Mouse (Mus musculus): ENCODE measurements around the gene Casp14.

Casp14 gene

GRCm38 (mm10) chr10:78718056-78718455 is at the start of gene Casp14:
Gene Casp14 (minus strand): TSS chr10:78718294.
- in situ Hi-C loops (cut with MboI, MseI), result no loop called here

GRCm38 (mm10) chr10:78765570-78765969 is 47.5 kb upstream of the Casp14 start:
- in situ Hi-C loops (cut with MboI, MseI), result loop anchor here (5.0 kb wide), 1 partner anchor 357 kb away; no protein-coding TSS in a partner anchor

- in situ Hi-C loops (cut with MboI, MseI), result no loop called here
These were observed 37.9 kb upstream of the Casp14 start for GRCm38 (mm10) chr10:78756021-78756420.

DNA sequence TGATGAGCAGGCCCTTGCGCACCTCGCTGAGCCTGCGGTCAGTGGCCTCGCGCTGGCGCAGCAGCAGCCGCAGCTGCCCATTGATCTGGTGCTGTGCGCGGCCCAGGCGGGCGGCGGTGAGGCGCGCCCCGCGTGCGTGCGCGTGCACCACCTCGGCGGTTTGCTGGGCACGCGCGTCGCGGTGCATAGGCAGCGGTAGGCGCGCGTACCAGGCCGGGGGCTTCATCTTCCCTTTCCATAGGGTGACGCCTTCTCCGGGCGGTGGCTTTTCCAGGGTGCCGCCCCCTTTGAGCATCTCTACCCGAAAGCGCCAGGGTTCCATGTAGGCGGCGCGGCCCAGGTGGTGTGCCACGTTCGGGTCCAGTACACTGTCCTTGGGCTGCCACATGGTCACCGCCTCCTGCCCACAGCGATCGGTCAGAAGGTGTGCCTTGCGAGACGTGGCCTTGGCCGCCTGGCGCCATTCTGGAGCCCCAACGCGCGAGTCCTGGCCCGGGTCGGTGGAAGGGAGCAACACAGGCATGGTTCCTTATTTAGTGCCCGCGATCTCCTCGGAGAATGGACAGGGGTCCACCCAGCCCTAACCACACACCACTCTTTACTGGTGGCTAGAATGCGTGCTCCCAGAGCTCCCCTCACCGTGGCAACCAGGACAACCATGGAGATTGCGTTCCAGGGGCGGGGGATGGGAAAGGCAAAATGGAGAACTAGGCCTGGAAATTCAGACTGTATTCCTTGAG is 34.5 kb upstream of the Casp14 start, which contains the start of gene Ccdc105:
Gene Ccdc105 (minus strand): TSS at position 614 of the 740 bp plus-strand sequence.
- in situ Hi-C loops (cut with MboI, MseI), result no loop called here

DNA sequence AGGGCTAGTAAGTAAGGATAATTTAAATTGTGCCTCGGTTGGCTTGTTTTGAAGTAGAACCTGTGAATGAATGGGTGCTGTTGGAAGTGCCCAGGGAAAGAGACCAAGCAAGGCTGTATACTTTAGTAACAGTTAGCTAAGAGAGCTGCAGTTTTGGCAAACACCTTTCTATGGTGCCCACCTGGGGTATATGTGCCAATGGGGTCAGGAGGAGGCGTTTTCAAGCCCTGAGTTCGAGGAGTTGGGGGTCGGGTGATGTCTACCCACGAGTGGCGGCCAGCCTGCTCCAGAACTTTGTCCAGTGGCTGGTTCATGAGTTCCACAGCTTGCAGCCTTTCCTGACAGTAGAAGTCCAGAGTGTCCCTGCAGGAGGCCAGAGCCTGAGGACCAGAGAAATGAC is 30.9 kb upstream of the Casp14 start:
- in situ Hi-C loops (cut with MboI, MseI), result loop anchor here (25.0 kb wide), 1 partner anchor 1037 kb away; the partner anchor contains the start of genes Gm10024, Gm10142, Gm10272 and Krtap12-1

- in situ Hi-C loops (cut with MboI, MseI), result loop anchor here (25.0 kb wide), 1 partner anchor 1036 kb away; the partner anchor contains the start of genes Gm10024, Gm10142, Gm10272 and Krtap12-1
These were observed 30.1 kb upstream of the Casp14 start for GRCm38 (mm10) chr10:78748161-78748560.

GRCm38 (mm10) chr10:78747035-78747721 is 29.1 kb upstream of the Casp14 start:
- in situ Hi-C loops (cut with MboI, MseI), result loop anchor here (25.0 kb wide), 1 partner anchor 1035 kb away; the partner anchor contains the start of genes Gm10024, Gm10142, Gm10272 and Krtap12-1

GRCm38 (mm10) chr10:78745453-78746232 is 27.5 kb upstream of the Casp14 start:
- in situ Hi-C loops (cut with MboI, MseI), result loop anchor here (25.0 kb wide), 1 partner anchor 1033 kb away; the partner anchor contains the start of genes Gm10024, Gm10142, Gm10272 and Krtap12-1

DNA sequence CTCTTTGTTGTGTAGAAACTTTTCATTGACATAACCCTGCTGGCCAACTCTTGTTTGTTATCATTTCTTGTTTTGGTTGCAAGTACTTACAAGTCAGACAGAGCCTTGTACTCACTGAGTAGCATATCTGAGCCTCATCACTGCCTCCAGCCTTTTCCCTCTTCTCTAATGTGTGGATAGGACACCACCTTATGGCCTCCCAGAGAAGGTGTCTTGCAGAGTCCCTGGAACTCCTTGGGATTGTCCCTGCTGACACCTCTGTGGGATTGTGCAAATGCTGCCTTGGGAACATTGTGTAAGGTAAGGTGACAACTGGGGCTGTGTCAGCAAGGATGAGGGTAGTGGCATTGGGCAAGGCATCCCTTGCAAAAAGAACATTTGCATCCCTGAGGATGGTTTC is 25.6 kb upstream of the Casp14 start:
- in situ Hi-C loops (cut with MboI, MseI), result loop anchor here (25.0 kb wide), 1 partner anchor 1031 kb away; the partner anchor contains the start of genes Gm10024, Gm10142, Gm10272 and Krtap12-1

DNA sequence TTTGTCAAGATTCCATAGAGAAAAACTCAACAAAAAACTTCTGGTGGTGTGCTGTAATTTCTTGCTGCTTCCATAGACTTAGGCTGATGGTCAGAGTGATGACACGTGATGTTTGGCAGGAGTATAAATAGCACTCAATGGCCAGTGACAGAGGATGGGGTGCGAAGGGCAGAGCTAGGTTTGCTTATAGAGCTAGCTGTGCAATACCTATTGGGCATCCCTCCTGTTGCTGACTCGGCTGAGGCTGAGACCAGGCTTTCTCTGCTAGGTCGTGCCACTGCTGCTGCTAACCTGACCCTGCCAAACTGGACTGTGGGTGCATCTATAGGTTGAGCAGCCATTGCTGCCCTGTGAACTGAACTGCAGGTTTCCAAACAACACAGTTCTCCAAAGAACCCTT is 21.7 kb upstream of the Casp14 start:
- in situ Hi-C loops (cut with MboI, MseI), result loop anchor here (25.0 kb wide), 1 partner anchor 1028 kb away; the partner anchor contains the start of genes Gm10024, Gm10142, Gm10272 and Krtap12-1

DNA sequence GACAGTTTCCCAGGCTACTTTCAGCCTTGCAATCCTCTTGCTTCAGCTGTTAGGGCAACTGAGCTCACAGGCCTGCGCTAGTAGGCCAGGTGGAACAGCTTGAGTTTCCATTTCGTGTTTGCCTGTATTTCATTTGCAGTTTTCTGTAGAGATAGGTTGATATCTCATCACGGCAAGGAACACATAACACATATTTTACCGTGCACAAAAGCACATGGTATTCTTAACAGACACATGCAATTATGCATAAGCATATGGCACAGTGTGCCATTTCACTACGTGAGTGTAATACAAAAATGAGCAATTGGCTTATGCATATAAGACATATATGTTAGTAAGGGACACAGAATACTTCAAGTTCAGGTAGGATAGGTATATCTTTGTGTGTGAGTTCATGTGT is 9.8 kb upstream of the Casp14 start:
- in situ Hi-C loops (cut with MboI, MseI), result loop anchor here (25.0 kb wide), 1 partner anchor 1016 kb away; the partner anchor contains the start of genes Gm10024, Gm10142, Gm10272 and Krtap12-1

DNA sequence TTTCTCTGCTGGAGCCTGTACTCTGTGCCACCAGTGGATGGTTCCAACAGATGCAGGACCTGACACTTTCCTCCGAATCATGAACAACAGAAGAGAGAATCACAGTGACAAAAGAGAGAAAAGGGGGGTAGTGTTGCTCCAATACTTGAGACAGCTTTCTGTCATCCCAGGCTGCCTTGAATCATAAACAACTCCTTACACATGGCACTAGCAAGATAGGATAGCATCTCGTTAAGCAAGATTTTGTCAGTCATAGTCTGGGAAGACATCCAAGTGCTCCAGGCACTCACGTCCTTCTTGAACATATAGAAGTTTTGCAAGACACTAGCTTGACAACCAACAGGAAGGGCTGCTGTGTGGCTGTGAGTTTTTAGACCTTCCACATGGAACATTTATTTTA is 8.9 kb upstream of the Casp14 start:
- in situ Hi-C loops (cut with MboI, MseI), result loop anchor here (25.0 kb wide), 1 partner anchor 1015 kb away; the partner anchor contains the start of genes Gm10024, Gm10142, Gm10272 and Krtap12-1

DNA sequence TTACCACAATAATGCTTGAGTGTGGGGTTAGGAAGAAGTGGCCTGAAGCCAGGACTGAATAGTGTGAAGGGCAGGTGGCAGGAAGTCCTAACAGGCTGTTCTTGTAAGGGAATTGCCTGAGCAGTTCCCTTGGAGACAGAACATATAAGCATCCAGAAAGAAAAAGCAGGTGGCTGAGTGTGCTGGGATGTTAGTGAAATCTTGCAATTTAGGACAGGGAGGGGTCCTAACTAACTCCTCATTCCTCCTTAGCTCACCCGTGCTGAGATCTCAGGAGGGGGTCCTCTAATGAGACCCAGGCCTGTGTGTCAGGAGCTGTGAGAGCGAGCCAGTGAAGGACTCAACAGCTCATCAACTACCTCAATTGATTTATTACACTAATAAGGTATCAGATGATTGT is 5.3 kb upstream of the Casp14 start:
- in situ Hi-C loops (cut with MboI, MseI), result no loop called here

DNA sequence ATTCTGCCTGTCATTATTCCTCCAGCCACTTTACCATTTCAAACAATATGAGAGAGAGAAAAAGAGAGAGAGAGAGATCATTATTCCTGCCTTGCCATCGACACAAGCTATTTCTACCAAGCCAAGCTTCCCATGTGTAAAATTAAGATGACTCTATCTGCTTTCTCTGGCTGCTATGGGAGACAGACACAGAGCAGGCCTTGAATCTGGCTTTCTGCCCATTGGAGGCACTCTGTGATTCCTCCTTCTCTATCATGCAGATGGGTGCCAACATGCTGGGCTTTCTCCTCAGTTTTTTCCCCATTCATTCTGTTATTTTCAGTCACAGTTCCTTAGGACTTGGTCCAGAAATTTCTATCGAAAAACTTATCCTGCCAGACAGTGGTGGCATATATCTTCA is 4.6 kb upstream of the Casp14 start:
- in situ Hi-C loops (cut with MboI, MseI), result no loop called here

DNA sequence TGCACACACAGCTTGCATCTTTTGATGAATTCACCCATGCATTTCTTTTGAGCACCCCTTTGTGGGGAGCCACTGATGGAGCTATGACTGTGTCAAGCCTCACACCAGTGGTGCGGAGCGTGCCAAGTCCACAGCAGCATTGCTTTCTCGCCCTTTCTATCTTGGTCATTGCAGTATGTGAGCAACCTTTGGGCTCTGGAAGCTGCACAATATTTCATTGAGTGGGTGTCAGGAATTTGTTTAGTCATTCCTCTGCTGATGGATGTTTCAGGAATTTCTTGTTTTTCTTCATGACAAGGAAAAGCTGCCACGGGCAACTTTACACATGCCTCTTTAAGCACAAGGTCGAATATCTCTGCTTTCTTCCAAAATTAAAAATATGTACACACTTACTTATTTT is 3.9 kb upstream of the Casp14 start:
- in situ Hi-C loops (cut with MboI, MseI), result no loop called here

DNA sequence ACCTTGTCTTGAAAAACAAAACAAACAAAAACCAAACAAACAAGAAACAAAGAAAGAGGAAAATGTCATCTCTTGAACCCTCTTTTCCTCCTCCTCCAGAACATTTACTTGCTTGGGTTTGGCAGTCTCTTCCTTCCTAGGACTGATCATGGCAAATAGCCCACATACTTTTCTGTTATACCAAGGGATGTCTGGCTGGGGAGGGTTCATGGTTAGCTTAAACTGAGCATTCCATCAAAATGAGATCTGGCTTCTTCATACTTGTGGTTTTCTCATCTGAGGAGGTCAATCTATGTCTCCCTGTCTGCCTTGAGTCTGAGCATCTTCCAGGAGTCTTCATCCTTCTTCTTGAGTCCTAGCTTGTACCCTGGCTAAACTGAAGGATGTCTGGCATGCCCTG is 1.9 kb downstream of the Casp14 start:
- in situ Hi-C loops (cut with MboI, MseI), result no loop called here

DNA sequence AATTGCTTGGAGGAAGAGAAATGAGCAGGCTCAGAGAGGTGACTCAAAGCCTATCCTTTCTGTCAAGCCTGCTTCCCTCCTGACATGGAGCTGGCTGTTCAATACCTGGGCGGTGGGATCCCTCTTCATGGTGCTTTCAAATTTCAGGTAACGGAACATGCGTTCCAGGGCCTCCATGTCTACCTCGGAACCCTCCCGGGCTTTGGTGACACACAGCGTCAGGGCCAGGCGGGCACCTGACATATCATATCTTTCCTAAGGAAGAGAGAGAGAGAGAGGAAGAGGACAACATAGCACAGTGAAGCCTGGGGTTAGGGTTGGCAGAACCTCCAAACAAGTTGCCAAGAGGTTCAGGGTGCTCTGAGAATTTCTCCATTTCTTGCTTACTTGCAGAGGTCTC is 2.9 kb downstream of the Casp14 start:
- in situ Hi-C loops (cut with MboI, MseI), result no loop called here

- in situ Hi-C loops (cut with MboI, MseI), result no loop called here
These were observed 4.0 kb downstream of the Casp14 start for GRCm38 (mm10) chr10:78714129-78714528.

- in situ Hi-C loops (cut with MboI, MseI), result no loop called here
These were observed 7.4 kb downstream of the Casp14 start for GRCm38 (mm10) chr10:78710706-78711105.

DNA sequence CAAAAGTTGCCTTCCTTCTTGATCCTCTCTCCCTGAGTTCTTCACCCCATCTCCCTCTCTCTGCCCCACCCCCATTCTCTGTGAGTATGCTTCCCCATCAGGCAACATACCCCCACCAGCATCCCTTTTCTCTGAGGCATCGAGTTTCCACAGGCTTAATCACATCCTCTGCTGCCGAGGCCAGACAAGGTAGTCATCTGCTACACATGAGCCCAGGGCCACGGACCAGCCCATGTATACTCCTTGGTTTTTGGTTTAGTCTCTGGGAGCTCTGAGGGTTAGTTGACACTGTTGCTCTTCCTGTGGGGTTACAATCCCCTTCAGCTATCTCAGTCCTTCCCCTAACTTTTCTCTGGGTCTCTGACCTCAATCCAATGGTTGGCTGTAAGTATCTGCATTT is 17.2 kb downstream of the Casp14 start:
- in situ Hi-C loops (cut with MboI, MseI), result no loop called here

- in situ Hi-C loops (cut with MboI, MseI), result no loop called here
These were observed 28.1 kb downstream of the Casp14 start for GRCm38 (mm10) chr10:78689973-78690372.

All from T-helper 1 cell (primary cell).